Mouse (Mus musculus) granulocyte monocyte progenitor cell, adult 5-6 weeks (primary cell): ENCODE measurements around the gene Ndufb6. TPM values are rescaled to one million over a fixed set of nuclear protein-coding genes. Genes with fewer than 3 reads are reported as not detected.

Source experiments
- total RNA-seq, 2 experiments: library from RNA; stranded (forward) in 1 of 2; stranded (reverse) in 1 of 2; fragments of 200-712, 200-1000 nt in 1 of 2; fragments of >200 nt in 1 of 2; fragmentation: Nextera tagmentation in 1 of 2; gene quantifications; 2 replicates each; pipeline ENCODE4 v1.2.3; 2014 to 2017

Ndufb6 gene
- total RNA-seq, 2 experiments from 2014 or later: 46.9 to 183 TPM

Other genes starting within 250 kb of the Ndufb6 start
- gene Aco1, start 136.3 kb downstream of the Ndufb6 start, total RNA-seq (2014; fragmentation: Nextera tagmentation): 20.6 and 30.3 TPM in 2 replicates
- gene Aco1, start 136.3 kb downstream of the Ndufb6 start, total RNA-seq (2017): 17.2 and 26.8 TPM in 2 replicates
- gene Ddx58, start 39.6 kb downstream of the Ndufb6 start, total RNA-seq (2014; fragmentation: Nextera tagmentation): 9.3 and 14.1 TPM in 2 replicates
- gene Ddx58, start 39.6 kb downstream of the Ndufb6 start, total RNA-seq (2017): 5.4 and 10.7 TPM in 2 replicates
- gene Smim27, start 9.8 kb downstream of the Ndufb6 start, total RNA-seq (2014; fragmentation: Nextera tagmentation): 20.5 and 35.3 TPM in 2 replicates
- gene Smim27, start 9.8 kb downstream of the Ndufb6 start, total RNA-seq (2017): 1.4 and 8.9 TPM in 2 replicates
- gene Topors, start 9.6 kb downstream of the Ndufb6 start, total RNA-seq (2014; fragmentation: Nextera tagmentation): 37.2 and 41.3 TPM in 2 replicates
- gene Topors, start 9.6 kb downstream of the Ndufb6 start, total RNA-seq (2017): 93.1 and 94.7 TPM in 2 replicates
- gene Tmem215, start 192.8 kb upstream of the Ndufb6 start, total RNA-seq (2014; fragmentation: Nextera tagmentation): 1.8 and 2.7 TPM in 2 replicates
- 0.41 and 0.78 TPM in 2 replicates for gene Tmem215, start 192.8 kb upstream of the Ndufb6 start, total RNA-seq (2017)